Comparison of ENCODE assay signal across 25 mouse cellular contexts in genomic region chr1:24776576-24776975, GRCm38 (mm10).
DNase-seq lines count a peak whose midpoint lies in the region; ATAC-seq and TF ChIP-seq lines count a peak whose summit lies in the region.
"Had no signal": no experiment of that assay in that cellular context is flagged by ENCODE, and none has a peak within 500 bp of the region (broad histone marks: within the 10 kb centered on the region; RNA-seq: fewer than 3 reads in every experiment).

No protein-coding gene starts in this region.

- H3K4me1 ChIP-seq in testis, adult 2 months (ENCODE audit: control insufficient read depth, insufficient read depth, low read length): no peaks in the 10 kb centered on the region
- H3K4me1 ChIP-seq in hindbrain, embryonic 16.5 days (ENCODE audit: control insufficient read depth, insufficient read depth, low read depth, low read length): no peaks in the 10 kb centered on the region

- no peak for ATAC-seq in hindbrain, embryonic 16.5 days
- ATAC-seq: activated CD4-positive, CD25-positive, alpha-beta regulatory T cell, adult 4 months; CD4-positive, CD25-positive, alpha-beta regulatory T cell, adult 4 months; Patski had no signal

- no peak for TF ChIP-seq POLR2A in testis, adult 2 months (IDR thresholded peaks at IDR 0.05; ENCODE audit: control insufficient read depth, low read depth, low read length)

- H3K4me3 ChIP-seq in testis, adult 2 months (ENCODE audit: control insufficient read depth, low read depth, low read length): peak overlapping the region; percentile 8; the same call in 1 of the 2 replicates
- no peak overlapping the region for H3K4me3 ChIP-seq in hindbrain, embryonic 16.5 days (ENCODE audit: low read length)

- no peak overlapping the region for H3K4me2 ChIP-seq in hindbrain, embryonic 16.5 days (ENCODE audit: low read length)

- 86% methylated on average over 2 of the region's 2 CpGs for WGBS in hindbrain, embryonic 16.5 days

- no peak for DNase-seq in testis, postnatal 10 days (ENCODE audit: low spot score)
- DNase-seq in ES-CJ7 (ENCODE audit: low read depth, low spot score) (peak; percentile 71), R1 (ENCODE audit: low read depth, low spot score) (peak; percentile 57), ZHBTc4 (ENCODE audit: low read depth, low spot score) (peak; percentile 54)
- DNase-seq in lung, postnatal 4 days: no peak
- no peak for DNase-seq in kidney, postnatal 36 days
- DNase-seq: adrenal gland, adult 2 months; adrenal gland, adult 8-10 months; adrenal gland, postnatal 10 days; adrenal gland, postnatal 14 days; adrenal gland, postnatal 25 days; adrenal gland, postnatal 36 days; B cell, adult 2 months; cerebellum, adult 11 months; cerebellum, adult 11-12 months; cerebellum, adult 18-20 months; cerebellum, adult 2 months; cerebellum, adult 8-10 months had no signal

- H3K9ac ChIP-seq in hindbrain, embryonic 16.5 days (ENCODE audit: low read depth, low read length): no peak overlapping the region

- H3K9me3 ChIP-seq in hindbrain, embryonic 16.5 days (ENCODE audit: control insufficient read depth, low read length): no peaks in the 10 kb centered on the region
- H3K9me3 ChIP-seq: G1E had no signal

- no peaks in the 10 kb centered on the region for H3K27me3 ChIP-seq in testis, adult 2 months (ENCODE audit: control insufficient read depth, insufficient read depth, low read length)
- no peaks in the 10 kb centered on the region for H3K27me3 ChIP-seq in hindbrain, embryonic 16.5 days (replicated peaks; ENCODE audit: control insufficient read depth, insufficient read depth, low read length)
- H3K27me3 ChIP-seq: CH12.LX had no signal

- no peak overlapping the region for H3K27ac ChIP-seq in testis, adult 2 months (ENCODE audit: control insufficient read depth, insufficient read depth, low read depth, low read length)
- no peak overlapping the region for H3K27ac ChIP-seq in hindbrain, embryonic 16.5 days (ENCODE audit: low read depth, low read length)

- TF ChIP-seq CTCF in testis, adult 2 months (IDR thresholded peaks at IDR 0.05; ENCODE audit: control insufficient read depth, insufficient read depth, insufficient replicate concordance, low read depth, low read length): no peak

- H3K36me3 ChIP-seq in testis, adult 2 months (ENCODE audit: control insufficient read depth, insufficient read depth, low read length): no peaks in the 10 kb centered on the region
- H3K36me3 ChIP-seq in hindbrain, embryonic 16.5 days (ENCODE audit: control insufficient read depth, insufficient read depth, low read length): no peaks in the 10 kb centered on the region
- H3K36me3 ChIP-seq: G1E had no signal

Comparison
In these comparisons a context has a peak if more than half of its experiments do, and no peak if none do; other contexts are left out.
1. DNase-seq: peak in ES-CJ7 (single experiment), R1 (single experiment) and ZHBTc4 (single experiment); none in testis, postnatal 10 days (single experiment), lung, postnatal 4 days (0 of 2) and kidney, postnatal 36 days (0 of 2).